Mouse (Mus musculus): ENCODE data around the gene Exosc8. TPM values are rescaled to one million over a fixed set of nuclear protein-coding genes. Genes with fewer than 3 reads are reported as not detected.

Exosc8 gene
- polyA plus RNA-seq, 1 experiment: 8.5 TPM

DNA sequence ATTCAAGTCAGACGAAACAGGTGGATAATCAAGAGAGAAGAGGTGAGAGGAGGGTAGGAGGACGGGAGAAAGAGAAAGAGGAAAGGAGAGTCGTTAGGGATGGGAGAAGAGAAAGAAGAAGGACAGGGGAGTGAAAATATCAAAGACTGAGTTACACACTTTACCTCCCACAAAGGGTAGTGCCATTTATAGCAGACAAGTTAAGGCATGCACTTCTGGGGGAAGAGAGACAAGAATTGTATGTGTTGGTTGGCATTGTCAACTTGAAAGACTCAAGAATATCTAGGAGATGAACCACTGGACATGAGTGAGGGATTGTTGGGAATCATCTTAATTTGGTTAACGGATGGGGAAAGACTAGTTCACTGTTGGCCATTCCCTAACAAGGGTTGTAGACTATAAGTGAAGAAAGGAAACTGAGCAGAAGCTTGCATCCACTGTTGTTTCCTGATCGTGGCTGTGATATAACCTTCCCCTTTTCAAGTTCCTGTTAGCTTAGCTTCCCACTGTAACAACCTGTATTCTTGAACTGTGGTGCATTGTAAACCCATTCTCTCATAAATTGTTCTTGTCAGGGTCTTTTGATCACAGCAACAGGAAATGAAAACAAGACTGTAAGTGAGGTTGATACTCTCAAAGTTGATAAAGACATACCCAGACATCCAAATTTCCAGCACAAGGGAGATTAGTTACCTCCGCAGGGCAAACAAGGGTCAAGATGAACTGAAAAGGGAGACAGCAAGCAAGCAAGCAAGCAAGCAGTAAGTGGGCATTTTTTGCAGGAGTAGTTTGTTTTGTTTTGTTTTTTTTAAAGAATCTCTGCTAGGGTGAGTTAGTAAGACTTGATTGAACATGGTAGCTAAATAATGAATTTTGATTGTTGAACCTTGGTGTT is 53.6 kb downstream of the Exosc8 start:
- Histone ChIP-seq H3K27me3 (ENCODE audit: control insufficient read depth, insufficient read depth, low read length) (no peaks in the 10 kb centered on the region), H3K27ac (ENCODE audit: insufficient read depth, low read depth, low read length) (no peak overlapping the region), H3K4me1 (ENCODE audit: control insufficient read depth, insufficient read depth, insufficient read length, low read length) (peaks cover 3% of the 10 kb centered on the region; the same call in 1 of the 2 replicates), H3K4me3 (ENCODE audit: low read depth, low read length) (no peak overlapping the region), H3K36me3 (ENCODE audit: control insufficient read depth, insufficient read depth, low read length) (no peaks in the 10 kb centered on the region)
- no peak for TF ChIP-seq POLR2A (IDR thresholded peaks at IDR 0.05; ENCODE audit: low read depth, low read length)
- TF ChIP-seq CTCF (IDR thresholded peaks at IDR 0.05; ENCODE audit: extremely low read depth, insufficient read length, insufficient replicate concordance, low read depth, low read length): no peak
- WGBS: 42% methylated on average over 6 of the region's 6 CpGs

Other genes with a start within 250 kb of the Exosc8 start
- gene Supt20, start 42.6 kb downstream of the Exosc8 start, polyA plus RNA-seq (2012; rRNA removed): 13.4 and 31.3 TPM in 2 replicates
- not detected in 2 replicates for gene Gm21958, start 21.0 kb downstream of the Exosc8 start, polyA plus RNA-seq (2012; rRNA removed)
- gene Alg5, start 146 bp upstream of the Exosc8 start, polyA plus RNA-seq (2012; rRNA removed): 5.3 and 9.5 TPM in 2 replicates
- 1.1 and 1.3 TPM in 2 replicates for gene Smad9, start 20.2 kb upstream of the Exosc8 start, polyA plus RNA-seq (2012; rRNA removed)
- 16.7 and 31.0 TPM in 2 replicates for gene Rfxap, start 72.4 kb upstream of the Exosc8 start, polyA plus RNA-seq (2012; rRNA removed)
- gene Sertm1, start 180.5 kb upstream of the Exosc8 start, polyA plus RNA-seq (2012; rRNA removed): 1.2 and 2.1 TPM in 2 replicates